Mouse (Mus musculus) lung, postnatal 0 days (tissue): ENCODE measurements around the gene Cmpk1.
"Not testable (repeated sequence)": the region's sequence is repeated elsewhere in the genome, so short reads cannot be mapped to it uniquely, and the experiment has no call there.

Source experiments
- CTCF ChIP-seq: IDR thresholded peaks from 2 replicates; pipeline ENCODE4 v1.5.1; 2016; ENCODE audit warnings: antibody characterized with exemption, mild to moderate bottlenecking
- EP300 ChIP-seq: IDR thresholded peaks from 2 replicates; pipeline ENCODE4 v1.6.1; 2016; ENCODE audit warnings: antibody characterized with exemption, mild to moderate bottlenecking, control low read depth

GRCm38 (mm10) chr4:114960881-114961280 is 26.2 kb downstream of the Cmpk1 start:
- TF ChIP-seq EP300, CTCF: not testable (repeated sequence)
